Mouse (Mus musculus) heart, adult 2 months (tissue): ENCODE results near the gene Dusp16. TPM values are rescaled to one million over a fixed set of nuclear protein-coding genes. Genes with fewer than 3 reads are reported as not detected.
A peak's percentile ranks its signal among the peaks of the same experiment; 100 is the strongest.

Experiments used
- DNase-seq, 2 experiments: peaks; one replicate each; pipeline ENCODE4 v3.0.0; 2021
- H3K27ac ChIP-seq: fragments of 200-600 bp; 2 replicates; pipeline ENCODE4 v1.8.1; 2022
- H3K27me3 ChIP-seq: fragments of 200-500 bp; 2 replicates; pipeline ENCODE4 v1.6.1; 2012; ENCODE audit warnings: mild to moderate bottlenecking, low read length, inconsistent platforms, mixed read lengths; ENCODE audit not compliant: control insufficient read depth, insufficient read depth
- H3K36me3 ChIP-seq: fragments of 200-500 bp; 2 replicates; pipeline ENCODE4 v1.6.1; 2012; ENCODE audit warnings: low read length, inconsistent platforms; ENCODE audit not compliant: control insufficient read depth, insufficient read depth
- H3K4me1 ChIP-seq: fragments of 200-500 bp; 2 replicates; pipeline ENCODE4 v1.6.1; 2011; ENCODE audit warnings: low read length; ENCODE audit not compliant: control insufficient read depth, insufficient read depth
- H3K4me3 ChIP-seq: fragments of 200-600 bp; 2 replicates; pipeline ENCODE4 v1.8.1; 2022
- H3K79me2 ChIP-seq: fragments of 200-500 bp; replicated peaks from 2 replicates; pipeline ENCODE4 v1.6.1; 2012; ENCODE audit warnings: mild to moderate bottlenecking, inconsistent platforms, low read length, moderate library complexity, mixed read lengths; ENCODE audit not compliant: control insufficient read depth, insufficient read depth
- H3K9ac ChIP-seq: fragments of 200-500 bp; 2 replicates; pipeline ENCODE4 v1.6.1; 2012; ENCODE audit warnings: low read depth, mild to moderate bottlenecking, control low read depth, inconsistent platforms, low read length, mixed read lengths
- CTCF ChIP-seq: fragments of 200-600 bp; IDR thresholded peaks from 2 replicates; pipeline ENCODE4 v1.8.1; 2022; ENCODE audit warnings: antibody characterized with exemption, mild to moderate bottlenecking, moderate library complexity
- EP300 ChIP-seq: fragments of 200-500 bp; IDR thresholded peaks from 2 replicates; pipeline ENCODE4 v1.6.1; 2011; ENCODE audit warnings: low read depth, low read length, control low read depth; ENCODE audit not compliant: insufficient read depth
- POLR2A ChIP-seq: fragments of 200-500 bp; IDR thresholded peaks from 2 replicates; pipeline ENCODE4 v1.6.1; 2011; ENCODE audit warnings: mild to moderate bottlenecking, low read depth, low read length, control low read depth; ENCODE audit not compliant: insufficient read depth
- WGBS: fragments of 180-500 bp; shearing (Covaris S2); methylation state at CpG from one replicate; pipeline ENCODE4 v1.1.7; 2018; 5-methylcytosine and 5-hydroxymethylcytosine counted together
- intact Hi-C: fragments of 180-260 bp; cut with DNase I; formaldehyde crosslinking; loops from one replicate; pipeline ENCODE4 v1.15.1; 2025
- polyA plus RNA-seq: library from polyadenylated mRNA; depleted of rRNA; stranded (reverse); fragments of >200 nt; gene quantifications from 2 replicates; pipeline ENCODE4 v1.2.3, GENCODE M21; 2012
- total RNA-seq, 2 experiments: library from RNA; stranded (reverse); gene quantifications; 2 replicates each; pipeline ENCODE4 v1.2.3; 2021

Gene Dusp16
- total and polyA plus RNA-seq, 3 experiments: 8.2 to 23.8 (median 20.9) TPM

DNA sequence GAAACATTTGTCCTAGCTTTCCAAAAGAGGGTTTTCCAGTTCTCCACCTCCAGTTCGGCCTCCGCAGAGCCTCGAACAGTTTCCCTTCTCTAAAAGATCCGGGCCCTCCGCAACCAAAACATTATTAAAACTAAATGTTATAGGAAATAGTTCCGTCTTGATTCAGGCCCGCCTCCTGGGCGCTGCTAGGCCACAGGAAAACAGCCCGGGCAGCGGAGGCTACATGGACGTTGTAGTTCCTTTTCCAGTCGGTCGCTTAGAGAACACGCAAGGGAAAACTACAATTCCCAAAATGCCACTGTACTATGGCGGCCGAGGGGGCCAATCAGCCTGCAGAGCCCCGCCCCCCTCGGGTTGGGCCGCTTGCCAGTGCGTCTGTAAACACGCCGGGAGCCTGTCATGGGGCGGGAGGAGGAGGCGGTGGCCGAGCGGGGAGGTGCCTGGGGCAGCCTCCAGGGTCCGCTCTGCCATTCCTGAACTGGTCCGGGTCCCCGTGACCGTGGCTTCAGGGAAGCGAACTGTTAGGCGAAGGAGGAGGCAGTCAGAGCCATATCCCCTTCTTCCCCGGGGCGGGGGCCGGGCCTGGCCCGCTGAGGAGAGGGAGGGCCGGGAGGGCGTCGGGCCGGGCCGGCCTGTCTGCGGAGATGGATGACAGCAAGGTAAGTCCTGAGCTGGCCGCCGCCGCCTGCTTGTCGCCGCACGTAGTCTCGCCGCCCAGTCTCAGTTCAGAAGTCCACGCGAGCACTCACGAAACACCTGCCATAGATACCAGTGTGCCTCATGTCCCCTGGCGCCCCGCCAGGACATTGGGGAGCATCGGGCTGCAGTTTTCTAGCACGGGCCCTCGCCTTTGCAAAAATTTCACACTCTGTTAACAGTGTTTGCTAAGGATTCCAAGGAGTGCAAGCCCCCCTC lies 37.6 kb upstream of the Dusp16 start, which contains the start of gene Crebl2:
Gene Crebl2 (plus strand): TSS at position 369 of the 915 bp plus-strand sequence.
- WGBS: under 1% methylated on average over 58 of the region's 58 CpGs
- peaks cover 3% of the 10 kb centered on the region for H3K4me1 ChIP-seq
- peak; percentile 55 for TF ChIP-seq CTCF
- peak; percentile 78 for TF ChIP-seq EP300
- peak; percentile 79 for TF ChIP-seq POLR2A
- H3K79me2 ChIP-seq: no peaks in the 10 kb centered on the region
- intact Hi-C loops: loop anchor here (1.0 to 5.0 kb wide), 4 partner anchors 37 to 263 kb away; partner anchors contain the start of genes Gpr19 and Lrp6
- H3K27ac ChIP-seq: peak within 1 kb of the TSS; percentile 94
- H3K9ac ChIP-seq: peak within 1 kb of the TSS; percentile 84
- peaks cover 3% of the 10 kb centered on the region; the same call in 1 of the 2 replicates for H3K36me3 ChIP-seq
- H3K27me3 ChIP-seq: no peaks in the 10 kb centered on the region
- H3K4me3 ChIP-seq: peak within 1 kb of the TSS; percentile 70
- DNase-seq: peak; percentile 100

DNA sequence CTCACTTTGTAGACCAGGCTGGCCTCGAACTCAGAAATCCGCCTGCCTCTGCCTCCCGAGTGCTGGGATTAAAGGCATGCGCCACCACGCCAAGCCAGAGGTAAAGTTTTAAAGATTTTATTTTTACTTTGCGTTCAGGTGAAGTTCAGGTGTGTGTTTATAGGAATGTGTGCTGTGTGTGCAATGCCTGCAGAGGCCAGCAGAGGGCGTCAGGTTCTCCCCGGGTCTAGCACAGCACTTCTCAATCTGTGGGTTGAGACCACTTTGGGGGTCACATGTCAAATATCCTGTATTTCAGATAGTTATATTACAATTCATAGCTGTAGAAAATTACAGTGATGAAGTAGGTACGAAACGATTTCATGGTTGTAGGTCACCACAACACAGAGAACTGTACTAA lies 30.4 kb upstream of the Dusp16 start:
- no peak overlapping the region for H3K9ac ChIP-seq
- no peaks in the 10 kb centered on the region for H3K4me1 ChIP-seq
- H3K36me3 ChIP-seq: no peaks in the 10 kb centered on the region
- intact Hi-C loops: no loop called here
- WGBS: 66% methylated on average over 10 of the region's 10 CpGs
- TF ChIP-seq EP300 (no peak), POLR2A (no peak), CTCF (peak; percentile 74)
- no peaks in the 10 kb centered on the region for H3K79me2 ChIP-seq
- H3K27me3 ChIP-seq: no peaks in the 10 kb centered on the region
- no peak for DNase-seq
- H3K27ac ChIP-seq: no peak overlapping the region
- H3K4me3 ChIP-seq: no peak overlapping the region

DNA sequence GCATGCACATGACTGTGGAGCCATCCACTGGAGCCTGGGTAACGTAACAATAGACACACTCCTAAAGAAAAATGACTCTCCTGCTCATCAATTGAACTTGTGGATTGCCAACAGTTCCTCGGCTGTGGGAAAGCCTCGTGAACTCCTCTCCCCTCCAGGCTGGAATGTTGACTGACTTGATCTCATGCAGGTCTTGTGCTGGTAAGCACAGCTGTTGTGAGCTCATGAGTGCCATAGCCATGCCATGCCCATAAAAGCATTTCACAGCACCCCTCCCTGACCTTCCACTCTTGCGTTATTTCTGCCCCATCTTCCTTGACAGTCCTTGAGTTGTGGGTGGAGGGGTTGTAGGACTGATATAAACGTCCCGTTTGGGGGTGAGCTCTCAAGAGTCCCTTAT lies 28.0 kb upstream of the Dusp16 start:
- intact Hi-C loops: no loop called here
- H3K4me1 ChIP-seq: no peaks in the 10 kb centered on the region
- 61% methylated on average over 6 of the region's 6 CpGs for WGBS
- H3K36me3 ChIP-seq: no peaks in the 10 kb centered on the region
- no peak for DNase-seq
- H3K27me3 ChIP-seq: no peaks in the 10 kb centered on the region
- TF ChIP-seq EP300 (no peak), POLR2A (no peak), CTCF (no peak)
- H3K4me3 ChIP-seq: no peak overlapping the region
- no peak overlapping the region for H3K9ac ChIP-seq
- no peaks in the 10 kb centered on the region for H3K79me2 ChIP-seq
- H3K27ac ChIP-seq: no peak overlapping the region

DNA sequence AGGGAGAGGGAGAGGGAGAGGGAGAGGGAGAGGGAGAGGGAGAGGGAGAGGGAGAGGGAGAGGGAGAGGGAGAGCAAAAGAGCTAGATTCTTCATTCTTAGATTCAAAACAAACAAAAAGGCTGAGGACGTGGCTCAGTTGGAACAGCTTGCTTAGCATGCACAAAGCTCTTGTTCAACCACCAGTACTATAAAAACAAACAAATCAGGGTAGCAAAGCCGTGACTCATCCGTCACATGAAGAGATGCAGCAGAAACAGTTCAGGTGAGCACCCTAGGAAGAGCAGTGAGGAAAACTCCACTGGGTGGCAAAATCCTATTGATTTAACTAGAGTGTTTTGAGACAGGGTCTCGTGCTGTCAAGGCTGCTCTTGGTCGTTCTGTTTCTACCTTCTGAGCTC lies 27.3 kb upstream of the Dusp16 start:
- H3K9ac ChIP-seq: no peak overlapping the region
- no peaks in the 10 kb centered on the region for H3K79me2 ChIP-seq
- H3K27me3 ChIP-seq: no peaks in the 10 kb centered on the region
- no peak for TF ChIP-seq POLR2A
- no peak for TF ChIP-seq EP300
- no peak for TF ChIP-seq CTCF
- no peak overlapping the region for H3K27ac ChIP-seq
- intact Hi-C loops: no loop called here
- H3K36me3 ChIP-seq: no peaks in the 10 kb centered on the region
- 59% methylated on average over 5 of the region's 5 CpGs for WGBS
- H3K4me3 ChIP-seq: no peak overlapping the region
- no peak for DNase-seq
- H3K4me1 ChIP-seq: no peaks in the 10 kb centered on the region

DNA sequence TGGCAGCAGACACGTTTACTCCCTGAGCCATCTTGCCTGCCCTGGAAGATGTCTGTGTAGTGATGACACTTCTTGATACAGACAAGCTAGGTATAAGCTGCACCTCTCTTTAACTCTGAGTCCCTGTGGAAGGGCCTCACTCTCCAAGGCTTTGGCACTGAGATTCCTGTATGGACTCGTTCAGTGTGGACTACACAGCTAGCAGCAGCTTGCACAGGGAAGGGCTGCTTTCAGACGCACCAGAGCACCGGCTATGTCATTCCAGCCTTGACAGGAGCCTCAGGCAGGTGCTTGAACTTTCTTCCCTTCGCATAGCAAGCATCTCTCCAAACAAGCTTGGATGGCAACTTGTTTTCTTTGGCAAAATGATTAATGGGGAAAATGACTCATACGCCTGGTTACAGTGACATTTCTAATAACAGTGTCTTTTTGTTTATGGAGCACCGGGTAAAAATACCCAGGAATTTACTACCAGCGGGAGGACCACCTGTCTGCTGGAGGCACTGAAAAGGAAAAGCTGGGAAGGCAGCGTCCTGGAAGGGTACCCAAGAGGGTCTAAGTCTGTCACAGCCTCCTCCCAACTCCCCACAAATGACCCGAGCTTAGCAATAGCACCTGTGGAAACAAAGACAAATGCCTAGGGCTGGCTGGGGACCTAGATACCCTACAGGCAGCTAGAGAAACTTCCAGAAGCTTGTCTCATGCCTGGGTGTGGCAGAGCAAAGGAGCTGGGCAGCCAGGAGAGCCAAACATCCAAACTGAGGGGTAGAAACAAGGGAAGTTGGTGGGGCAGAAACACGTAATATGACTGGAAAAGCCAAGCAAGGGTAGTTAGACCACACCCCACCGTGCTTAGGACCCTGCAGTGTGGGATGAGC lies 24.9 kb upstream of the Dusp16 start:
- WGBS: 47% methylated on average over 12 of the region's 12 CpGs

More for the DNA sequence above, 24.9 kb upstream of the Dusp16 start:
- Histone ChIP-seq H3K27ac (no peak overlapping the region), H3K4me3 (no peak overlapping the region), H3K9ac (no peak overlapping the region), H3K36me3 (no peaks in the 10 kb centered on the region), H3K4me1 (no peaks in the 10 kb centered on the region), H3K79me2 (no peaks in the 10 kb centered on the region), H3K27me3 (no peaks in the 10 kb centered on the region)
- intact Hi-C loops: no loop called here
- TF ChIP-seq POLR2A: no peak
- no peak for TF ChIP-seq EP300
- TF ChIP-seq CTCF: no peak
- DNase-seq: no peak
